Mouse (Mus musculus) small intestine, adult 2 months (tissue): ENCODE results near the gene Bckdhb. TPM values are rescaled to one million over a fixed set of nuclear protein-coding genes. Genes with fewer than 3 reads are reported as not detected.
"Not testable (repeated sequence)": the region's sequence is repeated elsewhere in the genome, so short reads cannot be mapped to it uniquely, and the experiment has no call there.

Experiments used
- H3K27ac ChIP-seq: fragments of 200-500 bp; 2 replicates; pipeline ENCODE4 v1.5.1; 2012; ENCODE audit warnings: low read depth, low read length, control low read depth, inconsistent platforms; ENCODE audit not compliant: insufficient read depth
- H3K27me3 ChIP-seq: fragments of 200-500 bp; 2 replicates; pipeline ENCODE4 v1.6.1; 2012; ENCODE audit warnings: mild to moderate bottlenecking, moderate library complexity, low read length, inconsistent platforms; ENCODE audit not compliant: control insufficient read depth, insufficient read depth
- H3K36me3 ChIP-seq: fragments of 200-500 bp; 2 replicates; pipeline ENCODE4 v1.6.1; 2012; ENCODE audit warnings: mild to moderate bottlenecking, low read length, control low read depth, inconsistent platforms; ENCODE audit not compliant: control insufficient read depth, insufficient read depth
- H3K4me1 ChIP-seq: fragments of 200-500 bp; 2 replicates; pipeline ENCODE4 v1.6.1; 2012; ENCODE audit warnings: low read length, inconsistent platforms, mixed read lengths; ENCODE audit not compliant: control insufficient read depth, insufficient read depth, insufficient read length
- H3K4me3 ChIP-seq: fragments of 200-500 bp; 2 replicates; pipeline ENCODE4 v1.5.1; 2012; ENCODE audit warnings: low read depth, mild to moderate bottlenecking, control low read depth, inconsistent platforms, low read length, moderate library complexity
- CTCF ChIP-seq: fragments of 200-500 bp; IDR thresholded peaks from 2 replicates; pipeline ENCODE4 v1.5.1; 2012; ENCODE audit warnings: low read depth, mild to moderate bottlenecking, control low read depth, inconsistent platforms, low read length, moderate library complexity, mixed read lengths; ENCODE audit not compliant: insufficient replicate concordance, insufficient read length; ENCODE audit errors: extremely low read depth
- POLR2A ChIP-seq: fragments of 200-500 bp; IDR thresholded peaks from 2 replicates; pipeline ENCODE4 v1.6.1; 2012; ENCODE audit warnings: low read depth, mild to moderate bottlenecking, control low read depth, inconsistent platforms, low read length, moderate library complexity
- WGBS: fragments of 180-500 bp; shearing (Covaris S2); methylation state at CpG from one replicate; pipeline ENCODE4 v1.1.7; 2018; 5-methylcytosine and 5-hydroxymethylcytosine counted together
- polyA plus RNA-seq: library from polyadenylated mRNA; depleted of rRNA; stranded (reverse); fragments of >200 nt; gene quantifications from 2 replicates; pipeline ENCODE4 v1.2.3, GENCODE M21; 2012

Gene Bckdhb
- polyA plus RNA-seq, 1 experiment = 2.3 TPM

GRCm38 (mm10) chr9:83905820-83906219 lies 19.1 kb upstream of the Bckdhb start:
- TF ChIP-seq CTCF (no peak), POLR2A (no peak)
- no peak overlapping the region for H3K4me3 ChIP-seq
- no peaks in the 10 kb centered on the region for H3K27me3 ChIP-seq
- H3K27ac ChIP-seq = no peak overlapping the region
- H3K36me3 ChIP-seq = no peaks in the 10 kb centered on the region
- no peaks in the 10 kb centered on the region for H3K4me1 ChIP-seq
- WGBS = 35% methylated on average over 4 of the region's 4 CpGs

- WGBS = 66% methylated on average over 3 of the region's 3 CpGs
- H3K36me3 ChIP-seq = no peaks in the 10 kb centered on the region
- no peaks in the 10 kb centered on the region for H3K4me1 ChIP-seq
- no peaks in the 10 kb centered on the region for H3K27me3 ChIP-seq
- H3K27ac ChIP-seq = no peak overlapping the region
- TF ChIP-seq POLR2A (no peak), CTCF (no peak)
- no peak overlapping the region for H3K4me3 ChIP-seq
Observed at GRCm38 (mm10) chr9:83907017-83907416, 17.9 kb upstream of the Bckdhb start.

GRCm38 (mm10) chr9:83909836-83910235 lies 15.1 kb upstream of the Bckdhb start:
- H3K36me3 ChIP-seq = no peaks in the 10 kb centered on the region
- H3K4me3 ChIP-seq = no peak overlapping the region
- 79% methylated on average over 2 of the region's 2 CpGs for WGBS
- H3K4me1 ChIP-seq = no peaks in the 10 kb centered on the region
- no peak for TF ChIP-seq POLR2A
- TF ChIP-seq CTCF = no peak
- no peaks in the 10 kb centered on the region for H3K27me3 ChIP-seq
- H3K27ac ChIP-seq = no peak overlapping the region

GRCm38 (mm10) chr9:83910926-83911325 lies 14.0 kb upstream of the Bckdhb start:
- Histone ChIP-seq H3K4me3 (no peak overlapping the region), H3K27ac (no peak overlapping the region), H3K27me3 (no peaks in the 10 kb centered on the region), H3K4me1 (no peaks in the 10 kb centered on the region), H3K36me3 (no peaks in the 10 kb centered on the region)
- WGBS = 82% methylated on average over 2 of the region's 2 CpGs
- TF ChIP-seq CTCF = no peak

- H3K4me1 ChIP-seq = peaks cover 3% of the 10 kb centered on the region; the same call in 1 of the 2 replicates
- 74% methylated on average over 3 of the region's 3 CpGs for WGBS
- no peak for TF ChIP-seq CTCF
- no peak for TF ChIP-seq POLR2A
- H3K36me3 ChIP-seq = no peaks in the 10 kb centered on the region
- H3K27ac ChIP-seq = no peak overlapping the region
- no peak overlapping the region for H3K4me3 ChIP-seq
- H3K27me3 ChIP-seq = no peaks in the 10 kb centered on the region
Observed at GRCm38 (mm10) chr9:83922076-83922475, 2.9 kb upstream of the Bckdhb start.

GRCm38 (mm10) chr9:83924356-83924755 lies 589 bp upstream of the Bckdhb start:
- H3K4me1 ChIP-seq = peaks cover 3% of the 10 kb centered on the region; the same call in 1 of the 2 replicates
- no peaks in the 10 kb centered on the region for H3K36me3 ChIP-seq
- TF ChIP-seq CTCF = no peak
- TF ChIP-seq POLR2A = no peak
- no peak overlapping the region for H3K27ac ChIP-seq
- no peaks in the 10 kb centered on the region for H3K27me3 ChIP-seq
- H3K4me3 ChIP-seq = no peak overlapping the region
- 80% methylated on average over 5 of the region's 5 CpGs for WGBS

- WGBS = 70% methylated on average over 4 of the region's 4 CpGs
- Histone ChIP-seq H3K27ac (no peak overlapping the region), H3K4me3 (no peak overlapping the region), H3K27me3 (no peaks in the 10 kb centered on the region), H3K4me1 (peaks cover 3% of the 10 kb centered on the region; the same call in 1 of the 2 replicates), H3K36me3 (no peaks in the 10 kb centered on the region)
- TF ChIP-seq POLR2A (no peak), CTCF (no peak)
Observed at GRCm38 (mm10) chr9:83925688-83926041, 720 bp downstream of the Bckdhb start.

GRCm38 (mm10) chr9:83926302-83926701 lies 1.4 kb downstream of the Bckdhb start:
- H3K4me3 ChIP-seq = no peak overlapping the region
- WGBS = 67% methylated on average over 5 of the region's 5 CpGs
- peaks cover 3% of the 10 kb centered on the region; the same call in 1 of the 2 replicates for H3K4me1 ChIP-seq
- no peaks in the 10 kb centered on the region for H3K36me3 ChIP-seq
- no peak for TF ChIP-seq POLR2A
- no peak for TF ChIP-seq CTCF
- no peak overlapping the region for H3K27ac ChIP-seq
- H3K27me3 ChIP-seq = no peaks in the 10 kb centered on the region

- H3K4me1 ChIP-seq, H3K27me3 ChIP-seq, H3K27ac ChIP-seq, H3K4me3 ChIP-seq, H3K36me3 ChIP-seq: not testable (repeated sequence)
Observed at GRCm38 (mm10) chr9:83939501-83939900, 14.6 kb downstream of the Bckdhb start.
